Mouse (Mus musculus) megakaryocyte-erythroid progenitor cell, adult 5-6 weeks (primary cell): ENCODE measurements around the gene Zfp366. TPM values are rescaled to one million over a fixed set of nuclear protein-coding genes. Genes with fewer than 3 reads are reported as not detected.

ENCODE experiments used
- ATAC-seq: replicated peaks from 2 replicates; pipeline ENCODE4 v1.8.0; 2016; ENCODE audit warnings: mild to moderate bottlenecking, inconsistent platforms; ENCODE audit not compliant: severe bottlenecking, poor library complexity, low FRiP score, low TSS enrichment
- total RNA-seq, 2 experiments: library from RNA; stranded (forward) in 1 of 2; stranded (reverse) in 1 of 2; fragments of 200-1000, 215-1000 nt in 1 of 2; fragments of >200 nt in 1 of 2; fragmentation: Nextera tagmentation in 1 of 2; gene quantifications; 2 replicates each; pipeline ENCODE4 v1.2.3; 2014 to 2017

Gene Zfp366
- total RNA-seq, 2 experiments from 2014 or later = 0.47 TPM; not detected in 1

DNA sequence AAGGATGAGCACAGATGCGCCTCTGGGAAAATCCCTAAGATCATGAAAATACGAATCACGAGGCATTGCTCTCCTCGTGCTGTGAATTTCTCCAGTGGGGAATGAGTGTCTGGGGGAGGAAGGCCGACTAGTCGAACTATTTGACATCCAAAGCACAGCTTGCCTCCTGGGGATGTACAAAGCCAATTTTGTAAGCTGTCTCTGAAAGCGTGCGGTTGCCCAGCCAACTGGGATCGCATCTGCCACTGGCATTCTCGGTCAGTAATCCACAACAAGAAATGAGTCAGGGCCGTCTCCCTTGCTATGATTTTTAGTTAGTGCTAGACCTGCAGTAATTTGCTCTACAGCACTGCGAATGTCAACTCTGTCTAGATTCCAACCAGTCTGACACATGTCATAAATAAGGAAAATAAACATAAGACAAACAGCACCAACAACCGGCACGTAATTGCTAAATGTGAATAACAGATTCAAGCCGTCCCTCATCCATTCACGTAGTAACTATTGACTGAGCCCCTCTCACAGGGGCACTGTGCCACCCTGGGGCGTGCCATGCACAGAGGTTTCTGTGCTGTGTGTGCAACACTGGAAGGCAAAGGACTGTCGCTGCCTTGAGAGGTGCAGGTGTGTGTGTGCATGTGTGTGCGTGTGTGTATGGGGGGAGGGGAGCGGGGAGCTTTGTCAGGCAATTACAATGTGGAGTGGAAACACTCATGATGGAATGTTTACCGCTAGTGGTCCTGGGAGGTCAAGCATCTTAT lies 100.0 kb downstream of the Zfp366 start:
- no peak for ATAC-seq

GRCm38 (mm10) chr13:99285241-99285640 lies 100.6 kb downstream of the Zfp366 start:
- ATAC-seq = no peak

- ATAC-seq = no peak
Observed at GRCm38 (mm10) chr13:99287207-99287606, 102.6 kb downstream of the Zfp366 start.

- no peak for ATAC-seq
Observed at GRCm38 (mm10) chr13:99287786-99288185, 103.2 kb downstream of the Zfp366 start.

DNA sequence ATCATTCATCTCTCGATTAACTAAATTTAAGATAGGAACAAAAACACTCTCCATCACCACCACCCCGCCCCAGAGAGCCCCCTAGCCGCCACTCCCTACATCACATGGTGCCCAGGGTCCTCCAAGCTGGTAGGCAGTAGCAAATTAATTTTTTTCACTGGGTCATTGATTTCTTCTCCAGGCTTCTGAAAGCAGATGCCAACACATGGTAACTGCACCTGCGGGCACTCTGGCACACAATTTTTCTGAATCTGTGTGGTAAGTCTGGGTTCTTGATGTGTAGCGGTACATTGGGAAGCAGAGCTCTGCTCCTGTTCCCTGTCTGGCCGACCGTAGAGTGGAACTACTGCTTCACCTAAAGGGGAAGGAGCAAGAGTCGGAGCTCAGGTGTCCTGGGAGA lies 106.1 kb downstream of the Zfp366 start:
- no peak for ATAC-seq

- no peak for ATAC-seq
Observed at GRCm38 (mm10) chr13:99294176-99294575, 109.6 kb downstream of the Zfp366 start.

DNA sequence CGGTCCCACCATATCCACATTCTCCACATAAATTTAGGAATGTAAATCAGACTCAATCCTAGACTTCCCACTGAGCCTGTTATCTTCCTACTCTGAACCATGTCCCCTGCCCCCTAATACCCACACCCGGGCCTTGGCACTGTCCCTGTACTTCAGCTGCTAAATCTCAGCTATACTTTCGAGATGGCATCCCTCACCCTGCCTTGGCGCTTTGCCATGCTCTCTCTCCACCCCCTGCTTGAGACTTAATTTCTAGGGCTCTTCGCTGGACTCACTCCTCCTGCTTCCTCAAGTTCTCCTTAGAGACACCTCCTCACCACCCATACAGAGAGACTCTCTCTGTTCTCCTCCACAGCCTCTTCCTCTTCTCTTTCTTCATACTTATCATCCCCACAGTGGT lies 115.3 kb downstream of the Zfp366 start:
- no peak for ATAC-seq

Other genes with a start within 250 kb of the Zfp366 start
- gene 1700024P04Rik, start 200.3 kb upstream of the Zfp366 start, total RNA-seq (2014; fragmentation: Nextera tagmentation) = not detected in 2 replicates
- gene 1700024P04Rik, start 200.3 kb upstream of the Zfp366 start, total RNA-seq (2017) = not detected in 2 replicates
- 52.6 and 57.6 TPM in 2 replicates for gene Ptcd2, start 159.9 kb downstream of the Zfp366 start, total RNA-seq (2014; fragmentation: Nextera tagmentation)
- gene Ptcd2, start 159.9 kb downstream of the Zfp366 start, total RNA-seq (2017) = 60.9 and 74.7 TPM in 2 replicates
- gene Mrps27, start 160.0 kb downstream of the Zfp366 start, total RNA-seq (2014; fragmentation: Nextera tagmentation) = 33.3 and 42.7 TPM in 2 replicates
- 24.8 and 30.4 TPM in 2 replicates for gene Mrps27, start 160.0 kb downstream of the Zfp366 start, total RNA-seq (2017)